Mouse (Mus musculus) olfactory bulb, adult 2 months (tissue): ENCODE measurements around the gene Igf1. TPM values are rescaled to one million over a fixed set of nuclear protein-coding genes. Genes with fewer than 3 reads are reported as not detected.

Source experiments
- H3K27ac ChIP-seq: fragments of 200-500 bp; 2 replicates; pipeline ENCODE4 v1.5.1; 2012; ENCODE audit warnings: low read depth, low read length; ENCODE audit not compliant: insufficient read depth
- H3K4me1 ChIP-seq: fragments of 200-500 bp; 2 replicates; pipeline ENCODE4 v1.6.1; 2012; ENCODE audit warnings: low read length; ENCODE audit not compliant: control insufficient read depth, insufficient read depth
- H3K4me3 ChIP-seq: fragments of 200-500 bp; 2 replicates; pipeline ENCODE4 v1.5.1; 2012; ENCODE audit warnings: mild to moderate bottlenecking, low read depth, low read length, moderate library complexity; ENCODE audit not compliant: insufficient read depth
- CTCF ChIP-seq: fragments of 200-500 bp; IDR thresholded peaks from 2 replicates; pipeline ENCODE4 v1.5.1; 2012; ENCODE audit warnings: low read depth, mild to moderate bottlenecking, low read length, moderate library complexity; ENCODE audit not compliant: insufficient read depth
- POLR2A ChIP-seq: fragments of 200-500 bp; IDR thresholded peaks from 2 replicates; pipeline ENCODE4 v1.6.1; 2012; ENCODE audit warnings: mild to moderate bottlenecking, low read depth, low read length, moderate library complexity; ENCODE audit not compliant: insufficient read depth
- WGBS: fragments of 180-500 bp; shearing (Covaris S2); methylation state at CpG from one replicate; pipeline ENCODE4 v1.1.7; 2018; 5-methylcytosine and 5-hydroxymethylcytosine counted together
- polyA plus RNA-seq: library from polyadenylated mRNA; stranded (reverse); fragments of >200 nt; gene quantifications from 2 replicates; pipeline ENCODE4 v1.2.4, GENCODE M21; 2012; ENCODE audit warnings: low replicate concordance; ENCODE audit not compliant: missing spikeins, insufficient read depth, insufficient read length

Gene Igf1
- polyA plus RNA-seq, 1 experiment, result not detected

DNA sequence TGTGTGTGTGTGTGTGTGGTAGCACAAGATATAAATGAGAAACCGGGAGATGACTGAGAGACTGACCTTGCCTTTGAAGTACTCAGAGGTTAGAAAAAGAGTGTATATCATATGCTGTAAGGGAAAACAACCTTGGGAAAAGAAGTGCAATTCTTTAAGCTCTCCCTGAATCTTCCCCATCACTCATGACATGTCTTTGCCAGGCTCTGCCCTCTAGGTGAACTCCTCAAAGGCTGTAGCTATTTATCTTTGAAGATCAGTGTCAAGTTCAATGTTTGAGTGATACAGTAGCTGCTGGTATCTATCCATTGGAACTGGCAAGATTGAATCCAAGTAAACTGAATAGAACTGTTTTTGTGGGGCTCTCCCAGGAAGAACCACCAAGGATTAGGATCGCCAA is 9.2 kb downstream of the Igf1 start:
- Histone ChIP-seq H3K4me1 (no peaks in the 10 kb centered on the region), H3K27ac (no peak overlapping the region), H3K4me3 (no peak overlapping the region)
- WGBS, result 89% methylated on average over 2 of the region's 2 CpGs
- TF ChIP-seq POLR2A (no peak), CTCF (no peak)

DNA sequence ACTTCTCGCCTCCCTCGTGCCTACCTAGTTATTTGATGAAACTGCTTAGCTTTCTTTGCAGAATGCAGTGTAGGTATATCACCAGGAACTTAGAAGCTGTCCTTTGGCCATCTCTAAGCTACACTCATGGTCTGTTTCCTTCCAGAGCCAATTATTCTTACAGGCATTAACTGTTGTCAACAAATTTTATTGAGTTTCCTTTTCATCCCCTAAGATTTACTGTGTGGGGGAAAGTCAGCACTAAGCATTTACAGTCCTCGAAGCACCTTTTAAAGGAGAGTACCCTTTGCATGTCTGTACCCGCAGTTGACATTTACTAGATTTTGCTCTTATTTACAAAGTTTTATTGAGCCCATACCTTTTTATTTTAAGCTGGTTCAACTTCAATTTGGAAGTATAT is 9.6 kb downstream of the Igf1 start:
- H3K4me1 ChIP-seq, result no peaks in the 10 kb centered on the region
- H3K27ac ChIP-seq, result no peak overlapping the region
- TF ChIP-seq POLR2A (no peak), CTCF (no peak)
- 91% methylated on average over 4 of the region's 4 CpGs for WGBS
- no peak overlapping the region for H3K4me3 ChIP-seq

DNA sequence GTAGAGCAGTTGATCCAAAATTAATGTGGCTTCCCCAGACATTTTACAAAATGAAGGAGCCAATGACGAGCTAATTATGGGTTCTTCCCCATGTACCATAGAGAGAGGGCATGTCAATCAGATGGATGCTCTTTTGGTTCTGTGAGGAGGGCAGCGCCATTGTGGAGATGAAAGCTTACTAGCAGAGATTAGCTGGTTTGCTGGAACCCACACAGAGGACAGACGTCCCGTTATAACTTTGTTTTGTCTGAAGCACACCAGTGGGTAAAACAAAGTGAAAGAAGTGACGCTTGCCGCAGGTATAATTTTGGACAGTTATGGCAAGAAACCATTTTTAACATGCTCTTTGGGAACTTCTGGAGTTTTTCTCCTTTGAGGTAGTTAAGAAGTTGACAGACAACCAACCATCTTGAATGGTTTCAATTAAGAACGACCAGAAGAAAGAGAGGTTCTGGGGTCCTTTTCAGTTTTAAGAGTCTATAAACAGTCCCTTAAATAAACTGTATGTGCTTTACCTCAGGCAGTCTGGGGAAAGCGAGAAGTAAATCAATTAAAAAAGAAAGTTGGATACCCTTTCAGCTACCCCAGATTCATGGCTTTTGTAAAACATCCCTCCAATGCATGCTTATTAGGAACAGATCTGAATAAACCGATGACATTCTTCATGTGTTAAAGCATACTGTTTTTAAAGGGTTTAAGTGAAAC is 10.4 kb downstream of the Igf1 start:
- Histone ChIP-seq H3K27ac (no peak overlapping the region), H3K4me3 (no peak overlapping the region), H3K4me1 (no peaks in the 10 kb centered on the region)
- WGBS, result 50% methylated on average over 9 of the region's 9 CpGs
- TF ChIP-seq CTCF (no peak), POLR2A (no peak)

DNA sequence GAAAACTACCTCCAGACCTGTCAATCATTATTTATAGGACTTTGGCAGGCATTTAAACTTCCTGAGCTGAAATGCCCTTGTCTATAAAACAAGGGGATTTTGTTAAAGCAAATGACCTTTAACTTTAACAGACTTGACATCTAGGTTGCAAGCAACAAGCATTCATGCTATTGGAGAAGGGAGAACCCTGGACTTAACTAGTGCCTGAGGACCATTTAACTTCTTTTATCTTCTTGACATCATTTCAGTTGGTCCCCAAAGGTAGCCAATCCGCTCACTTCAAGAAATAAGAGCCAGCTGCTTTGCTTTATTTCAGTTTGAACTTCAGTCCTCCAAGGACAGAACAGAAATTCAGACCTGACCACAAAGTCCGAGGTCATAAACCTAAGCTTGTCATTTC is 11.1 kb downstream of the Igf1 start:
- TF ChIP-seq CTCF, result no peak
- no peak for TF ChIP-seq POLR2A
- no peak overlapping the region for H3K4me3 ChIP-seq
- 85% methylated on average over 2 of the region's 2 CpGs for WGBS
- H3K27ac ChIP-seq, result no peak overlapping the region
- H3K4me1 ChIP-seq, result no peaks in the 10 kb centered on the region

DNA sequence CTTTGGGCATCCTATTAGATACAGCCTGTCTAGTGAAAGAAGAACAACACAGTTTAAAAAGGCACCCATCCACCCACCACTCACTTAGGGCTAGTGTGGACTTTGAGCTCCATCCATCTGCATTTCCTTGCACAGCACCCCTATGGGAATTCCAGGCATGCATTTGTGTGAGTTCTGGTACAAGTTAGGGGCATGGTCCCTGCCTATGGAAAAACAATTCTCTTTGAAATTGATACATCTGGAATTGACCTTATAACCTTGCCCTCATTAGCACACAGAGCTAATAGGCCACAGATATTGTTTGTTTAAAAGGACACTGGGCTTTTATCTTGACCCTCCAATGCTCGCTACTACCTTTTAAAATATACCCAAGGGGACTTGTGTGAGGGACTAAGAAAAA is 11.6 kb downstream of the Igf1 start:
- WGBS, result 95% methylated on average over 1 of the region's 1 CpGs
- Histone ChIP-seq H3K27ac (no peak overlapping the region), H3K4me1 (no peaks in the 10 kb centered on the region), H3K4me3 (no peak overlapping the region)
- TF ChIP-seq CTCF (no peak), POLR2A (no peak)

DNA sequence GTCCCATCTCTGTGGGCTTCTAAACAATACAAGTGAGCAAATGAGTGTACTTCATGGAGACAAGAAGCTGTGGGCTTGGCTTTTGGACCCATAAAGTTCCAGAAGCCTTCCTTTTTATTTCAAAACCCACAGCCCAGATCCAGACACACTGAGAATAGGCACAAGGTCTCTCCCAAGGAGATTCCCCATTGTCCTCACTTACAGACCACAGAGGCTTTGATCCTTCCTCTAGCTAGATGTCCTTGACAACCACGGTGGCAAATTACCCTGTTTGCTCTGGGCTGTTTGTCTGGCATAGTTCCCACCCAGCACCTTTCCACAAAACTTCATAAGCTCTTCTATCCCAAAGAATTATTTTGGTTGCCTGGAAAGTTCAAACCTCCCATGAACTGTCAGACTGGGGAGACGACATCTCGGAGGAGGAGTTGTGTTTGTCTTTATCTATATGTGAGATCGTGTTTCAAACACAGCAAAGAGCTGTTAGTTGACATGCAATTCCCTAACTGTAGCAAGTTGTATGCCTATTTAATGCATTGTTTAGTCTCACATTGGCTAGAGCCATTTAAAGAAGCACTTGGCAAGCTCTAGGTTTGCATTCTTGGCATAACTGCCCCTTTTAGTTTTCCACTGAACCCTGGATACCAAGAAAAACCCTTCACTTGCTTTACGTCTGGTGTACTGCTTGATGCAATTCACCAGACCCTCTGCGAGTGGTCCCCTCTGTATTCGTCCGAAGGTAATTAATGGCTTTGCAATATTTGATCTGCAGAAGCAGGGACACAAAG is 14.0 kb downstream of the Igf1 start:
- WGBS, result 43% methylated on average over 8 of the region's 8 CpGs
- Histone ChIP-seq H3K4me3 (no peak overlapping the region), H3K27ac (no peak overlapping the region), H3K4me1 (no peaks in the 10 kb centered on the region)
- TF ChIP-seq POLR2A (no peak), CTCF (no peak)

DNA sequence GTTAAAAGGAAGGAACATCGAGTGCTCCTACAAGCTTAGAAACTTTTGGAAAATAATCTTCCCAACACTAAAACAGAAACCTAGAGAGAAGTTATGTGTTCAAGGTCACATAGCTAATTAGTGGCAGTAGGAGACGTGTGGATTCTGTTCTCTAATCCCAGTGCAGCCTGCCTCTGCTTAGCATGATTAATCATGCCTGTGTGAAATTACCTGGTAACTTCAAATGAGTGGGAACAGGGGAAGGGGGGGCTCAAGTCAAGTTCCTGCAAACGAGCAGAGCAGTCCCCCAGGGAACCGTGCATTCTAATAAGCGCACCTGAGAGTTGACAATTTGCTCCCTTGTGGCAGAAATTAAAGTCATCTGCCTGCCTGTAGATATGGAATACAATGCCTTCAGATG is 14.8 kb downstream of the Igf1 start:
- H3K4me1 ChIP-seq, result no peaks in the 10 kb centered on the region
- H3K4me3 ChIP-seq, result no peak overlapping the region
- 60% methylated on average over 5 of the region's 5 CpGs for WGBS
- TF ChIP-seq POLR2A (no peak), CTCF (no peak)
- H3K27ac ChIP-seq, result no peak overlapping the region

DNA sequence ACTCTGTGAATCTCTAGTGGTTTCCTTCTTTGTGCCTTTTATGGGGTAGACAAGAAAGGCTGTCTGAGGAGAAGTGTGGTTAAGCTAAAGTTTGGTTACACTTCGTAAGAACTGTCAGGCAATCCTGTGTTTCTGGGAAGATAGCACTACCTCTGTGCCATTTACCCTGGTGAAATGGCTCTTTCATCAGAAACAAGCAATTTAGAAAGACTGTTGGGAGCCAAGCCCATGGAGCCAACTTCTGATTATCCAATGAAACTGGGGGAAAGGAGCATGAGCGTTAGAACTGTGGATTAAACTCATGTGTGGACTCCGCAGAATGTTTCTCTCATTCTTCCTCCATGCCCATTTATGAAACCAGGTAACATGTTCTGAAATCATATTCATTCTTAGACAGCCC is 15.5 kb downstream of the Igf1 start:
- TF ChIP-seq CTCF, result no peak
- TF ChIP-seq POLR2A, result no peak
- WGBS, result 77% methylated on average over 3 of the region's 3 CpGs
- Histone ChIP-seq H3K27ac (no peak overlapping the region), H3K4me1 (no peaks in the 10 kb centered on the region), H3K4me3 (no peak overlapping the region)

DNA sequence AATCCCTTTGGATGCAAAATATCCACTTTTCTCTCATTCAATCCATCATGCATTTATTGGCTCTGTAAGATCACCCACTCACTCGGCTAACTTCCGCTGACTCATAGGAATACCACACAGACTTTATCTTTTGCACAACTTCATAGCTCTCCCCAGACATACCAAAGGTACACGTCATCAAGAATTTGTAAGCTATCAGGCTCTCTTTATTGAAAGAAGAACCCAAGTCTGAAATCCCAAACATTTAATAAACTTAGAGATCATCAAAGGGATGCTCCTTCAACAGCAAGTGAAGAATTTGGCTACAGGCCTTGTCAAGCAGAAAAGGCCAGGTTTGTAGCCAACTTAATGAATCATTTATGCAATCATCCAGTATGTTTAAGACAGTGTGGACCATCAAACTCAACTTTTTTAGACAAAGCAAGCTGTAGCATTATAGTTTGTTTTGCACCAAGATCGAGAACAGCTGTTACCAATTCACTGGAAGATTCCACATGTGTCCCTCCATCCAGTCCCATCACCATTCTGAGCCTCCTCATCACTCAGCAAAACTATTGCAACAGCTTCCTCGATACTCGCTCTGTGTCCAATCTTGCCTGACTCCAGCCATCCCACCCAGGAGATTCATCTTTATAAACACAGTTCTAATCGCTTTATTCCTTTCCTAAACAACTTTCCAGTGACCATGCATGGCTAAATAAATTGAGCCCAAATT is 22.2 kb downstream of the Igf1 start:
- Histone ChIP-seq H3K4me1 (no peaks in the 10 kb centered on the region), H3K27ac (no peak overlapping the region), H3K4me3 (no peak overlapping the region)
- WGBS, result 93% methylated on average over 7 of the region's 7 CpGs
- TF ChIP-seq CTCF (no peak), POLR2A (no peak)

DNA sequence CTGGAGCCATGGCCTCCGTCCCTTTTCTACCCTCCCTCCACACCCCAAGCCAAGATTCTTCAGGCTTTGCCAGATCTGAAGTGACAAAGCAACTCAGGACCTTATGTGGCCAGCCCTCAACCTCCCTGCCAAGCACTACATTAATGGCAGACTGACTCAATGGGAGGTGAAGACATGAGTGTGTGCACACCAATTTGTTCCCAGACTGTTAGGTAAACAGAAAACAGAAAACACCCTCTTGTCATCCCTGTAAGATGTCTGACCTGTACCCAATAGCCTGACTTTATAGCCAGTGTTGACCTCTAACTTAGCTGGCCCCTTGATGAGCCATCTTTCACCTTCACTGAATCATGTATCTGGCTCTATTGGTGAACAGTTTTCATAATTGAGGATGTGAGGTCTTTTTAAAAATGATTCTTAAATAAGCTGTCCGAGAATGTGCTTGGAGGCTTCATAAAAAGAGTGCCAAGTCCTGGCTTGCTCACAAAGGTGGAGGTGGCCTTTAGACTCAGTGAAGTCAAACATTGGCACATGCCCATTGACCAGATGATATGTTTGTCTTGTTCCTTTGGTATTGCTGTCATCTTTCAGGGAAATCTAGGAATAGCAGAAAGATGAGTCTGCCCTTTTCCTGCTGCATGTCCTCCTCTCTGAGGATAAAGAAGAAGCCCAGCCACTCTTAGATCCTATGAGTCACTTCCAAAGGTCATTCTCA is 27.4 kb downstream of the Igf1 start:
- no peaks in the 10 kb centered on the region for H3K4me1 ChIP-seq
- TF ChIP-seq POLR2A (no peak), CTCF (no peak)
- H3K27ac ChIP-seq, result no peak overlapping the region
- H3K4me3 ChIP-seq, result no peak overlapping the region
- WGBS, result 83% methylated on average over 2 of the region's 2 CpGs
